Comparison of ENCODE assay signal across 8 mouse cellular contexts in genomic region chr2:11552297-11552821, GRCm38 (mm10). TPM values are rescaled to one million over a fixed set of nuclear protein-coding genes. Genes with fewer than 3 reads are reported as not detected.
DNase-seq lines count a peak whose midpoint lies in the region; ATAC-seq and TF ChIP-seq lines count a peak whose summit lies in the region.

No protein-coding gene starts in this region.

- no peaks in the 10 kb centered on the region for H3K9me3 ChIP-seq in forebrain, embryonic 11.5 days (ENCODE audit: control insufficient read depth, low read length)
- H3K9me3 ChIP-seq in neural tube, embryonic 14.5 days (ENCODE audit: control insufficient read depth, low read length), result no peaks in the 10 kb centered on the region

- no peak for TF ChIP-seq CTCF in lung, adult 2 months (IDR thresholded peaks at IDR 0.05; ENCODE audit: insufficient read depth, low read length)

- H3K27ac ChIP-seq in forebrain, embryonic 11.5 days (ENCODE audit: low read depth, low read length), result no peak overlapping the region
- H3K27ac ChIP-seq in neural tube, embryonic 14.5 days (ENCODE audit: low read depth, low read length), result no peak overlapping the region

- H3K27me3 ChIP-seq in forebrain, embryonic 11.5 days (ENCODE audit: control insufficient read depth, insufficient read depth, low read length), result peaks cover 18% of the 10 kb centered on the region
- H3K27me3 ChIP-seq in neural tube, embryonic 14.5 days (ENCODE audit: control insufficient read depth, insufficient read depth, low read length), result peaks cover 16% of the 10 kb centered on the region

- no peak for TF ChIP-seq POLR2A in lung, adult 2 months (IDR thresholded peaks at IDR 0.05; ENCODE audit: borderline replicate concordance, extremely low read depth, low read depth, low read length)

- H3K4me3 ChIP-seq in lung, adult 2 months (replicated peaks; ENCODE audit: extremely low read depth, low read depth, low read length), result peak overlapping the region; percentile 8
- H3K4me3 ChIP-seq in forebrain, embryonic 11.5 days (ENCODE audit: low read depth, low read length), result no peak overlapping the region
- H3K4me3 ChIP-seq in neural tube, embryonic 14.5 days (ENCODE audit: low read depth, low read length), result no peak overlapping the region

- H3K4me1 ChIP-seq in lung, adult 2 months (ENCODE audit: control insufficient read depth, insufficient read depth, low read length), result peaks cover 2% of the 10 kb centered on the region; the same call in 1 of the 2 replicates
- H3K4me1 ChIP-seq in forebrain, embryonic 11.5 days (replicated peaks; ENCODE audit: control insufficient read depth, insufficient read depth, low read length), result peaks cover 15% of the 10 kb centered on the region; the same call in 1 of the 2 replicates
- peaks cover 5% of the 10 kb centered on the region; the same call in 1 of the 2 replicates for H3K4me1 ChIP-seq in neural tube, embryonic 14.5 days (ENCODE audit: control insufficient read depth, insufficient read depth, low read length)

- H3K4me2 ChIP-seq in forebrain, embryonic 11.5 days (ENCODE audit: low read depth, low read length, severe bottlenecking), result peak overlapping the region; percentile 98
- no peak overlapping the region; the same call in 1 of the 2 replicates for H3K4me2 ChIP-seq in neural tube, embryonic 14.5 days (ENCODE audit: low read depth, low read length)

- no peak for DNase-seq in lung, adult 2 months
- no peak for DNase-seq in lung, postnatal 36 days
- DNase-seq in forebrain, embryonic 11.5 days (ENCODE audit: low spot score), result peak; percentile 53
- DNase-seq in kidney, postnatal 14 days, result peak; percentile 72
- no peak for DNase-seq in frontal cortex, postnatal 36 days (ENCODE audit: low spot score in 2 of 2)
- no peak for DNase-seq in c-Kit-positive CD71-positive TER-119-positive erythroid progenitor cells, embryonic 14.5 days (ENCODE audit: low spot score)
- DNase-seq in adrenal gland, postnatal 4 days (ENCODE audit: low spot score in 2 of 2), result no peak

- no peaks in the 10 kb centered on the region for H3K36me3 ChIP-seq in forebrain, embryonic 11.5 days (ENCODE audit: control insufficient read depth, insufficient read depth, low read length)
- H3K36me3 ChIP-seq in neural tube, embryonic 14.5 days (ENCODE audit: control insufficient read depth, insufficient read depth, low read length), result no peaks in the 10 kb centered on the region

- H3K9ac ChIP-seq in forebrain, embryonic 11.5 days (ENCODE audit: low read length), result no peak overlapping the region
- H3K9ac ChIP-seq in neural tube, embryonic 14.5 days (replicated peaks; ENCODE audit: low read depth, low read length), result no peak overlapping the region

- WGBS in lung, adult 2 months, result 47% methylated on average over 9 of the region's 9 CpGs
- 6% methylated on average over 9 of the region's 9 CpGs for WGBS in forebrain, embryonic 11.5 days
- WGBS in neural tube, embryonic 14.5 days, result 7% methylated on average over 9 of the region's 9 CpGs

- peak; percentile 34 for ATAC-seq in forebrain, embryonic 11.5 days (replicated peaks; ENCODE audit: low FRiP score)
- ATAC-seq in neural tube, embryonic 14.5 days (ENCODE audit: low read depth), result peak; percentile 32; the same call in 1 of the 2 replicates

RNA-seq across cellular contexts. Expression of gene Pfkfb3, which starts 1.5 kb away (rescaled TPM):
- 40.2 and 44.4 TPM in 2 replicates for polyA plus RNA-seq in lung, adult 2 months (2012; rRNA removed)
- 14.1 and 18.4 TPM in 2 replicates for polyA plus RNA-seq in forebrain, embryonic 11.5 days (2014; fragmentation: Nextera tagmentation; extraction: Ambion mirVana)
- polyA plus RNA-seq in neural tube, embryonic 14.5 days (2014; fragmentation: Nextera tagmentation; extraction: Ambion mirVana), result 31.7 and 38.0 TPM in 2 replicates
- total RNA-seq in adrenal gland, postnatal 4 days (2021), result 10 to 100 TPM; 37.2 to 38.1 TPM

RNA-seq across cellular contexts. Expression of gene Rbm17, which starts 51.6 kb away (rescaled TPM):
- 28.2 and 62.4 TPM in 2 replicates for polyA plus RNA-seq in lung, adult 2 months (2012; rRNA removed)
- polyA plus RNA-seq in forebrain, embryonic 11.5 days (2014; fragmentation: Nextera tagmentation; extraction: Ambion mirVana), result 200 and 205 TPM in 2 replicates
- polyA plus RNA-seq in neural tube, embryonic 14.5 days (2014; fragmentation: Nextera tagmentation; extraction: Ambion mirVana), result 125 and 142 TPM in 2 replicates
- 100 to 1,000 TPM; 136 to 154 TPM for total RNA-seq in adrenal gland, postnatal 4 days (2021)

Comparison
In these comparisons a context has a peak if more than half of its experiments do, and no peak if none do; other contexts are left out.
1. DNase-seq: peak in forebrain, embryonic 11.5 days (single experiment) and kidney, postnatal 14 days (single experiment); none in lung, adult 2 months (single experiment), lung, postnatal 36 days (single experiment), frontal cortex, postnatal 36 days (0 of 2), c-Kit-positive CD71-positive TER-119-positive erythroid progenitor cells, embryonic 14.5 days (single experiment) and adrenal gland, postnatal 4 days (0 of 2).